Mouse (Mus musculus) hindbrain, embryonic 12.5 days (tissue): ENCODE measurements around the gene Nptx1. TPM values are rescaled to one million over a fixed set of nuclear protein-coding genes. Genes with fewer than 3 reads are reported as not detected.

ENCODE experiments used
- ATAC-seq: fragments of 200-750 bp; cut with Nextera tagmentation; 2 replicates; pipeline ENCODE4 v1.8.0; 2017; ENCODE audit warnings: moderate TSS enrichment; ENCODE audit not compliant: low FRiP score
- H3K27ac ChIP-seq: fragments of 300-500 bp; sonication (generic); 2 replicates; pipeline ENCODE4 v1.5.1; 2016; ENCODE audit warnings: mild to moderate bottlenecking
- H3K27me3 ChIP-seq: fragments of 300-500 bp; sonication (generic); 2 replicates; pipeline ENCODE4 v1.6.1; 2016; ENCODE audit warnings: mild to moderate bottlenecking
- H3K36me3 ChIP-seq: fragments of 300-500 bp; sonication (generic); 2 replicates; pipeline ENCODE4 v1.6.1; 2016; ENCODE audit warnings: mild to moderate bottlenecking
- H3K4me1 ChIP-seq: fragments of 300-500 bp; sonication (generic); 2 replicates; pipeline ENCODE4 v1.6.1; 2016
- H3K4me2 ChIP-seq: fragments of 300-500 bp; sonication (generic); replicated peaks from 2 replicates; pipeline ENCODE4 v1.6.1; 2016; ENCODE audit warnings: mild to moderate bottlenecking
- H3K4me3 ChIP-seq: fragments of 300-500 bp; sonication (generic); 2 replicates; pipeline ENCODE4 v1.5.1; 2016; ENCODE audit warnings: mild to moderate bottlenecking
- H3K9ac ChIP-seq: fragments of 300-500 bp; sonication (generic); 2 replicates; pipeline ENCODE4 v1.6.1; 2016; ENCODE audit warnings: mild to moderate bottlenecking, moderate library complexity
- H3K9me3 ChIP-seq: fragments of 300-500 bp; sonication (generic); replicated peaks from 2 replicates; pipeline ENCODE4 v1.6.1; 2016; ENCODE audit warnings: mild to moderate bottlenecking
- WGBS: fragments of 180-500 bp; shearing (Covaris S2); methylation state at CpG from one replicate; pipeline ENCODE4 v1.1.7; 2016; 5-methylcytosine and 5-hydroxymethylcytosine counted together
- polyA plus RNA-seq: library from polyadenylated mRNA; unstranded; fragments of >200 nt; fragmentation: Nextera tagmentation; extraction: Ambion mirVana; gene quantifications from 2 replicates; pipeline ENCODE4 v1.2.1, GENCODE M21; 2016

Nptx1 gene
- polyA plus RNA-seq, 1 experiment from 2014 or later: 14.8 TPM

DNA sequence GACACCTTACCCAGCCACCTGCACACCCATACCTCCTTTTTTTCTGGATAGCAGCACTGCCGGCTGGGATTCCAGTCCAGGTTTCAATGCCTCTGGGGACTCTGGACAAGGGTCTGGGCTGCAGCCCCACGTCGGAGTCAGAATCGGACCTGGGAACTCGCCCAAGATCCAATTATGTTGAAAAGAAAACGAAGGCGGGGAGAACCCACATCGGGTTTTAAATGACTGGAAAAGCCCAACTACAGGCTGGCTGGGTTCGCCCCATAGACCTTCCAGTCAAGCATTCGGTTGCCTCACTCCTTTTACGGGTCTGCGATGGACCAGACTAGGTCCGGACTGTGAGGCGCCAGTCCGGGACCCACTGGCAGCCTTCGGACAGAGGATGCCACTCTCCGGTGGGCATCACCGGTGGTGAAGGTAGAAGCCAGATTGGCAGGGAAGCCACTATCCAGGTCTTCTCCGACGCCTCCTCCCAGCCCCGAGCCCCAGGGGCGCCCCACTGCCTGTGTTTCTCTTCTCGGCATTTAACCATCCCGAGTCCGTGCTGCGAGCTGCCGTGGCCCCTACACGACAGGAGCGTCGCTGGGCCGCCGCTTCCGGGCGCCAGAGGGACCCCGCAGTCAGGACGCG is 1.3 kb upstream of the Nptx1 start:
- no peaks in the 10 kb centered on the region for H3K9me3 ChIP-seq
- H3K4me1 ChIP-seq: peaks cover 83% of the 10 kb centered on the region
- whole genome bisulfite sequencing: under 1% methylated on average over 36 of the region's 37 CpGs
- no peak for ATAC-seq
- peaks cover 96% of the 10 kb centered on the region for H3K27me3 ChIP-seq
- peak overlapping the region; percentile 39 for H3K9ac ChIP-seq
- peak overlapping the region; percentile 64; the same call in 1 of the 2 replicates for H3K27ac ChIP-seq
- peak overlapping the region; percentile 66 for H3K4me3 ChIP-seq
- H3K4me2 ChIP-seq: peak overlapping the region; percentile 98
- H3K36me3 ChIP-seq: no peaks in the 10 kb centered on the region

DNA sequence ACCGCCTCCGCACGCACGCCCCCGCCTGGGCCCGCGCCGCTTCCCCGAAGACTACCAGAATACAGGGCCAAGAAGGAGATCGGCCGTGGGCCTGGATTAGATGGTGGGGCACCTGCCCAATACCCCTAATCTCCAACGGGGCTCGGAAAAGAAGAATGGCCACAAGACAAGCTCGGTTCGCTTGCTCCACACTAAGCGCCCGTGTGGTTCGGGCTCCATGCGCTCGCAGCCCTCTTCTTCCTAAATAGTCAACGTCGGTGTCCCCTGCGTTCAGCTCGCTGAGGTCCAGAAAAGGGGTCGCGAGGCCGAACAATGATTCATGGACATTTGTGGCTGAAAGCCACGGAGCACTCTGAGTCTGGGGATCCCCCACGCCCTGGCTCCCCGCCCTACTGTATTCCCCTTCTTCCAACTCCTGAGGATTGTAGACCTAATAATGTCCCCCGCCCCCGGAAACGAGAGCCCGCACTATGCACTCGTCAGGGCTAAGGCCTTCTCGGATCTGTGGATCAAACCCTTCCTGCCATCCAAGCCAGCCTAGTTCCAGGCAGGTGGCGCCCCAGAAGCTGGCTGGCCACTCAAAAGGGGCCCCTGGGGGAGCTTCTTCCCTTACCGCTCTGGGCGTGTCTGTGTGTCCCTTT is 518 bp upstream of the Nptx1 start:
- H3K9ac ChIP-seq: peak overlapping the region; percentile 85
- H3K27me3 ChIP-seq: peaks cover 98% of the 10 kb centered on the region
- peak overlapping the region; percentile 98 for H3K4me2 ChIP-seq
- ATAC-seq: no peak
- H3K4me1 ChIP-seq: peaks cover 88% of the 10 kb centered on the region
- H3K27ac ChIP-seq: peak overlapping the region; percentile 64
- under 1% methylated on average over 38 of the region's 39 CpGs for WGBS
- H3K9me3 ChIP-seq: no peaks in the 10 kb centered on the region
- peak overlapping the region; percentile 66 for H3K4me3 ChIP-seq
- H3K36me3 ChIP-seq: no peaks in the 10 kb centered on the region

DNA sequence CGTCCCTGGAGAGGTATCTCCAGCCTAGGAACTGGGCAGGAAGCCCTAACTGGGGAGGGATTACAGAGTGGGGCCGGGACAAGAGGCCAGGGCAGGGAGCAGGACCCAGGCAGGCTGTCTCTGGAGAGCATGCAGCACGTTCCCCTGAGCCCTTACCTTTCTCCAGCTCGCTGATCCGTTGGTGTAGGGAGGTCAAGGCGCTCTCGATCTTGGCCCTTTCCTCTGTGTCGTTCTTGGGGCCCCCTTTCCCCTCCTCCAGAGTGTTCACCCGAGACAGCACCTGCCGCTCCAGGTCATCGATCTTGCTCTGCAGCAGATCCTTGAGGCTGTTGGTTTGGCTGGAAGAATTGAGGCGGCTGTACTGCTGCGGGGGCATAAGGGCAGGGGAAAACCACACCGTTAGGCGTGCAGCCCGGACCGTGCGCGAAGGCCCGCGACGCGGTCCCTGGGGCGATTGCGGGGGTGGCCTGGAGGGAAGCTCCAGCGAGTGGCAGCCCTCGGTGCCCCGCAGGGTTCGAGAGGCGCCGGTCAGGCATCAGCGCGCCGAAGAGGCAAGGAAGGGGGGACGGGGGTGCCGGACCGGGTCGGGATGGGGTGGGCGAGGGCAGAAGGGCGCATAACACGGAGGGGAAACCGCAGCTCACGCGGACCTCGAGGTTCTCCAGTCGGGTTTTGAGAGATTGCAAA is 914 bp downstream of the Nptx1 start:
- H3K4me2 ChIP-seq: peak overlapping the region; percentile 98
- H3K9me3 ChIP-seq: no peaks in the 10 kb centered on the region
- H3K27ac ChIP-seq: peak overlapping the region; percentile 64; the same call in 1 of the 2 replicates
- peaks cover 95% of the 10 kb centered on the region for H3K27me3 ChIP-seq
- peaks cover 80% of the 10 kb centered on the region for H3K4me1 ChIP-seq
- WGBS: under 1% methylated on average over 46 of the region's 46 CpGs
- H3K9ac ChIP-seq: peak overlapping the region; percentile 85
- H3K36me3 ChIP-seq: no peaks in the 10 kb centered on the region
- ATAC-seq: no peak
- peak overlapping the region; percentile 66 for H3K4me3 ChIP-seq

DNA sequence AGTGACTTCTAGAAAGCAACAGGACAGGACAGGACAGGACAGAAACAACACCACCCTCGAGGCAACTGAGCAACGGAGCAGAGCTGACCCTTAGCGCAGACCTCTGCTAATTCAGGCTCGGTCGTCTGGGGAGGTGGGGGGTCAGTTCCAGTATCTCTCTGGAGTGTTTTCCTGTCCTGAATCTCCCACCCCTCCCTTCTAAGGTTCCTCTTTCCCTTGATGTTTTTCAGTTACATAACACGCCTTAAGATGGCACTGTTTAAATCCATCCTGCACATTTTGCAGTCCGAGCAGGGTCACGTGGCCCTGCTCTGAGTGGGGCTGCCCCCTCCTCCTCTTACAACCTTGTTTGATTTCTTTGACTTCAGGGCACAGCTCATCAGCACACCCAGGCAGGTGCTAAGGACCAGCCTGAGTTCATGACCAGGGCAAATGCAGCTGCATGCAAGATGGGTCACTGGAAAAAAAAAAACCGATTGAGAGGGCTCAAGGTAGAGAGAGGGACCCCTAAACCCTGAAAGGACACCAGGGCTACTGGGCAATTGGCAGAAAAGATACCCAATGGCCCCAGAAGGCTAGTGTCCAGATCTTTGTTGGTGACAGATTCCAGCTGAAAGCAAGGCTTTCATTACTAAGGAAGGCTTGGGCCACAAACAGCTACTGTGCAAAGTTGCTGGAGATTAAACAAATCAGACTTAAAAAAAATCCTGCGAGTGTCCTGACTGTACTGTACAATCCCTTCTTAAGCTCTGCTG is 1.6 kb downstream of the Nptx1 start:
- H3K27me3 ChIP-seq: peaks cover 95% of the 10 kb centered on the region
- H3K4me1 ChIP-seq: peaks cover 73% of the 10 kb centered on the region
- H3K27ac ChIP-seq: no peak overlapping the region
- H3K4me3 ChIP-seq: peak overlapping the region; percentile 66
- 8% methylated on average over 10 of the region's 10 CpGs for WGBS
- H3K9ac ChIP-seq: peak overlapping the region; percentile 85
- no peaks in the 10 kb centered on the region for H3K9me3 ChIP-seq
- H3K4me2 ChIP-seq: peak overlapping the region; percentile 98
- ATAC-seq: no peak
- no peaks in the 10 kb centered on the region for H3K36me3 ChIP-seq

DNA sequence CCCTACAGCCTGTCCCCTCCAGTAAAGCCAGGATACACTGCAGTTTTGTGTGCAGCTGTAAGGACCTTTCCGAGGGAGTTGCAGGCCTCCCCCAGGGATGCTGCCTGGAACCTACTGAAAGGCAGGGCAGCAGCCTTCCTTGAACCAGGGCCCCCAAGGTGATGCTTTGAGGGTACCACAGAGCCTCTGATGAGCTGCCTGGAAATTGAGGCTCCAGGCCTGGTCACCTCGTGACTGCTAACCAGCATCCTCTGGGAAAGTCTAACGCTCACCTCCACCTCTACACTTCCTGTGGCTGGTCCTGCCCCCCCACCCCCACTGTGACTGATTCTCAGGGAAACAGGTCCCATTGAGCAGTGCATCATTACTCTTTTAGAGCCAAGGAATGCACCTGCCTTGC is 2.3 kb downstream of the Nptx1 start:
- H3K4me2 ChIP-seq: peak overlapping the region; percentile 98
- no peak overlapping the region for H3K27ac ChIP-seq
- peak overlapping the region; percentile 9 for H3K9ac ChIP-seq
- 60% methylated on average over 3 of the region's 3 CpGs for WGBS
- no peaks in the 10 kb centered on the region for H3K9me3 ChIP-seq
- peaks cover 69% of the 10 kb centered on the region for H3K4me1 ChIP-seq
- peaks cover 94% of the 10 kb centered on the region for H3K27me3 ChIP-seq
- H3K36me3 ChIP-seq: no peaks in the 10 kb centered on the region
- H3K4me3 ChIP-seq: peak overlapping the region; percentile 66
- ATAC-seq: no peak

DNA sequence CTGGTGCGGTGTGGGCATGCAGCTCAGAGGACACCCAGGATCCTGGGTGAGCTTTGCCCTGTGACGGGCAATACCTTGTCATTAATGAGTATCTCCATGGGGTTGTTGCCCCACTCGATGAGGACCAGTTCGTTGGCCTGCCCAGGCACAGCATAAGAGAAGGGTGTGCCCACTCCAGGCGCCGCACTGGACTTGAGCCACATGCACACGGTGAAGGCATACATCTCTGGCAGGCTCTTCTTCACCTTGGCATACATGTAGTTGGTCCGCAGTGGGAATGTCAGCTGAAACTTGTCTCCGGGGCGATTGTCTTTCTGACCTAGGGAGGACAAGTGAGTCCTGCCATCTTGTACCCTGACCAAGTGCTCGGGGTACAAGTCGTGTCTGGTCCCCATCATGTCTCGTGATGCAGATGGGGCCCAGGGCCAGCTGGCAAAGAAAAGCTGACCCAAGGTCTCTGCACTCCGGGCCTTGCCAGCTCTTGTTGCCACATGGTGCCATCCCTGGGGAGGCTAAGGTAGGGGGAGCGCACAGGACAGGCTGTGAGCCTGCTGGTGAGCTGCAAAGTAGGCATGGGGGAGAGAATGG is 2.9 kb downstream of the Nptx1 start:
- Histone ChIP-seq H3K4me1 (peaks cover 65% of the 10 kb centered on the region), H3K9ac (peak overlapping the region; percentile 27), H3K27ac (no peak overlapping the region), H3K4me3 (peak overlapping the region; percentile 66), H3K27me3 (peaks cover 92% of the 10 kb centered on the region), H3K36me3 (no peaks in the 10 kb centered on the region), H3K4me2 (peak overlapping the region; percentile 98), H3K9me3 (no peaks in the 10 kb centered on the region)
- 83% methylated on average over 15 of the region's 15 CpGs for WGBS
- no peak for ATAC-seq

DNA sequence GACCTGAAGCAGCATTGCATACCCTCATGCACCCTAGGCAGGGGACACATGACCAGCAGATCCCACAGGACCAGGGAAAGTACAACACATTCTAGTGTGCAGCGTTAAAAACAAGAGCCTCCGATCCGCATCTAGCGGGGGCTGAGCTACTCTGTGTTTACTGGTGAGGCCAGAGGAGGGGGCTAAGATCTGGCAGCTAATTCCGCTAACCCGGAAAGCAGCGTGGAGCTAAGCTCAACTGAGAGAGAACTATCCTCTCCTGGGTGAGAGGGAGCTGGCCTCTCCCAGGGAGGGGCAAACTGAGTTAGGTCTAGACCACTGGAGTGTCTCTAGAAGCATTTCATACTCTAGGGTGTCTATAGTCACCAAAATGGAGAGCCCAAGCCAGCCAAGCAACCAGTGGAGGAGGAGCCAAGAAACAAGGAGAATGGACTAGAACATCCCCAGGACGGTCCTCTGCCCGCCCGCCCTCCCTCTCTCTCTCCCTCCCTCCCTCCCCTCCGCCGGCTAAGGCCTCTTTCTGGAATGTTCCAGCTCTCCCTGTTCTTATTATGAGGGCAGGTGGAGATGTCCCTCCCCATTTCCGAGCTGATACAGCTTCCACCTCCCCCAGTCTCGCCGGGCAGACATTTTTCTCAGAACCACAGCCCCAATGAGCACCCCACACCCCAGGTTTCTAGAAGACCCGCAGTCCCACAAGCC is 3.6 kb downstream of the Nptx1 start:
- Histone ChIP-seq H3K4me3 (0 out of 2 replicates have a peak overlapping the region, but pooled peaks have one; percentile 2), H3K9me3 (no peaks in the 10 kb centered on the region), H3K4me2 (peak overlapping the region; percentile 98), H3K9ac (peak overlapping the region; percentile 27; the same call in 1 of the 2 replicates), H3K4me1 (peaks cover 59% of the 10 kb centered on the region), H3K27ac (no peak overlapping the region), H3K27me3 (peaks cover 89% of the 10 kb centered on the region), H3K36me3 (no peaks in the 10 kb centered on the region)
- WGBS: 55% methylated on average over 15 of the region's 16 CpGs
- ATAC-seq: no peak

DNA sequence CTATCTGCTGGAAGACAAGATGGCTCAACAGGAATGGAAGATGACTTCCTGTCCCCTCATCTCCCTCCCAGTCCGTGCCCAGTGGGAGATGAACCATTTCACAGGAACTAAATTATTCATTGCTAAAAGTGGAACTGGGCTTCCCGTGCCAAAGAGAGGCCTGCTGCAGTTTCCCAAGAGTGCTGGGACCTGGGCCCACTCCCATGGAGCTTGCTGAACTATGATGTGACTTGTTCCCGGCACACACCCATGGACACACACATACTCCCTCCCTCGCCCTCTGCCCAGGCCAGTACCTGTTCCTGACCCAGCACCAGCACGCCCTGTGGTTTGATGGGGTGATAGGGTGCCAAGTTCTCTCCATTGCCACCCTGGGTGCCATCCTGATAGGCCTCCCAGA is 4.7 kb downstream of the Nptx1 start:
- no peaks in the 10 kb centered on the region for H3K36me3 ChIP-seq
- H3K9ac ChIP-seq: no peak overlapping the region
- peaks cover 48% of the 10 kb centered on the region for H3K4me1 ChIP-seq
- no peak overlapping the region for H3K4me2 ChIP-seq
- no peak overlapping the region for H3K4me3 ChIP-seq
- no peak for ATAC-seq
- peaks cover 78% of the 10 kb centered on the region for H3K27me3 ChIP-seq
- 76% methylated on average over 5 of the region's 5 CpGs for WGBS
- no peak overlapping the region for H3K27ac ChIP-seq
- no peaks in the 10 kb centered on the region for H3K9me3 ChIP-seq

DNA sequence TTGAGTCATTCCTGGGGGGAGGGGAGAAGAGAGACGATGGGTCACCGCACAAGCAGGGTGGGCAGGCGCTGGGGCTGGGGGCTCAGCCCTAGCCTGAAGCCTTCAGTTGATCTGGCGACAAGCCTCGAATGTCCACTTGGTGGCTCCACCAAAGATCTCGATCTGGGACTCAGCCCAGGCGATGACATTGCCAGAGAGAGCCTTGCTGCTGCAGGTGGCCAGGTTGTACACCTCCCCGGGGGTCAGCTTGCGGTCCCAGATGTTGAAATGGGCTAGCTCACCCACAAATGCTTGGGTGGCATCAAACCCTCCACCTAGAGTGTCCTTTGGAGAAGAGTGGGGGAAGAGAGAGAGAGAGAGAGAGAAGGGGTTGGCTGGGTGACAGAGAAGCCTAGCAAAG is 5.2 kb downstream of the Nptx1 start:
- H3K27me3 ChIP-seq: peaks cover 73% of the 10 kb centered on the region
- no peaks in the 10 kb centered on the region for H3K36me3 ChIP-seq
- 47% methylated on average over 9 of the region's 9 CpGs for WGBS
- no peak for ATAC-seq
- no peak overlapping the region for H3K27ac ChIP-seq
- H3K4me2 ChIP-seq: no peak overlapping the region
- H3K4me1 ChIP-seq: peaks cover 43% of the 10 kb centered on the region
- H3K9ac ChIP-seq: no peak overlapping the region
- no peaks in the 10 kb centered on the region for H3K9me3 ChIP-seq
- H3K4me3 ChIP-seq: no peak overlapping the region

DNA sequence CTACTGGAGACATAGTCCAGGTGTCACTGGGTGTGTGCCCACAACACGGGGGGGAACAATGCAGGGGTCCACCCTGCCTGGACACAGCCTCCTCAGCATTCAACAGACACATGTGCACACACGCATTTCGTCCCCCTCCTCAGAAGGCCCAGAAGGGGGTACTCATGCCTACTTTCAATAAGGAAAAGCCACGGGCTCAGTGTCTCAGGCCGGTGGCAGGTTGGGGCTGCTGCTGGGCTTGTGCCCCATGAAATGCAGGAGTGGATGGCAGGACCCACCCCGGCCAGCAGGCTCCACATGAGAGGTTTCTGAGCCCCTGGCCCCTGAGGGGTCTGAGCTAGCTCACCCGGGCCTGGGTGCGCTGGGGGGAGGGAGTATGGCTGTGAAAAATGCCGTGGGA is 6.5 kb downstream of the Nptx1 start:
- peaks cover 30% of the 10 kb centered on the region for H3K4me1 ChIP-seq
- no peak overlapping the region for H3K4me2 ChIP-seq
- no peak overlapping the region for H3K4me3 ChIP-seq
- no peak overlapping the region for H3K27ac ChIP-seq
- 73% methylated on average over 9 of the region's 9 CpGs for WGBS
- no peaks in the 10 kb centered on the region for H3K9me3 ChIP-seq
- peaks cover 60% of the 10 kb centered on the region for H3K27me3 ChIP-seq
- H3K36me3 ChIP-seq: no peaks in the 10 kb centered on the region
- H3K9ac ChIP-seq: no peak overlapping the region
- no peak for ATAC-seq

DNA sequence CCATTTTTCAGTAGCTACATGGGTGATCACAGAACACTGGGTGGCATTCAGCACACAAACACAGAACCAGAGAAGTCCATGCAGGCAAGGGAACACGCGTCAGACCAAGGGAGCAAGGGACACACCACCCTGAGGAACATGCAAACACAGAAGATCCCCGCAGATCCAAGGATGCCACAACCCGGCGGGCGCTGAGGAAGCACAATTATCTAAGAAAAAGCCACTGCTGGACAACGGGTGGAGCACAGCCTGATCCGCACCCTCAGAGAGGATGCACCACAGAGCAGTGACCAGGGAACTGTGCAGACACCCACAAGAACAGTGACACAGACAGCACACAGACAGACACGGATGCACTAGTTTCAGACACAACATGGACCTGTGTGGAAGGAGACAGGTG is 7.0 kb downstream of the Nptx1 start:
- peaks cover 55% of the 10 kb centered on the region for H3K27me3 ChIP-seq
- WGBS: 86% methylated on average over 9 of the region's 9 CpGs
- no peak for ATAC-seq
- peaks cover 25% of the 10 kb centered on the region for H3K4me1 ChIP-seq
- H3K4me2 ChIP-seq: no peak overlapping the region
- H3K27ac ChIP-seq: no peak overlapping the region
- H3K4me3 ChIP-seq: no peak overlapping the region
- H3K9me3 ChIP-seq: no peaks in the 10 kb centered on the region
- no peaks in the 10 kb centered on the region for H3K36me3 ChIP-seq
- no peak overlapping the region for H3K9ac ChIP-seq
